Mouse (Mus musculus): ENCODE data around the gene Pip4k2c. TPM values are rescaled to one million over a fixed set of nuclear protein-coding genes. Genes with fewer than 3 reads are reported as not detected.

The Pip4k2c gene
- 84.7 TPM for polyA plus RNA-seq (2015; fragmentation: Illumina TruSeq; extraction: RNeasy Lipid Tissue Mini Kit (QIAGEN cat#74804); ENCODE audit: low read depth, low replicate concordance)

GRCm38 (mm10) chr10:127211414-127211854 is at the start of gene Pip4k2c:
Gene Pip4k2c, minus strand, starts transcription at chr10:127211585.

GRCm38 (mm10) chr10:127195328-127196129 is 15.9 kb downstream of the Pip4k2c start, which contains the start of gene Dtx3:
Gene Dtx3, minus strand, starts transcription at chr10:127195728.

GRCm38 (mm10) chr10:127189651-127190381 is 21.6 kb downstream of the Pip4k2c start, which contains the start of gene Arhgef25:
Gene Arhgef25, minus strand, starts transcription at chr10:127190083.

GRCm38 (mm10) chr10:127179871-127180694 is 31.3 kb downstream of the Pip4k2c start, which contains the start of gene Slc26a10:
Gene Slc26a10, minus strand, starts transcription at chr10:127180645.

GRCm38 (mm10) chr10:127164631-127165353 is 46.6 kb downstream of the Pip4k2c start, which contains the start of gene B4galnt1:
Gene B4galnt1, plus strand, starts transcription at chr10:127165225.

Other genes with a start within 250 kb of the Pip4k2c start
- gene Ctdsp2, start 232.9 kb downstream of the Pip4k2c start, polyA plus RNA-seq (2015; fragmentation: Illumina TruSeq; extraction: RNeasy Lipid Tissue Mini Kit (QIAGEN cat#74804); ENCODE audit: low read depth, low replicate concordance), result 50.5 TPM
- 0.52 TPM for gene Avil, start 210.9 kb downstream of the Pip4k2c start, polyA plus RNA-seq (2015; fragmentation: Illumina TruSeq; extraction: RNeasy Lipid Tissue Mini Kit (QIAGEN cat#74804); ENCODE audit: low read depth, low replicate concordance)
- 28.8 TPM for gene Tsfm, start 180.7 kb downstream of the Pip4k2c start, polyA plus RNA-seq (2015; fragmentation: Illumina TruSeq; extraction: RNeasy Lipid Tissue Mini Kit (QIAGEN cat#74804); ENCODE audit: low read depth, low replicate concordance)
- 12.4 TPM for gene Mettl1, start 170.2 kb downstream of the Pip4k2c start, polyA plus RNA-seq (2015; fragmentation: Illumina TruSeq; extraction: RNeasy Lipid Tissue Mini Kit (QIAGEN cat#74804); ENCODE audit: low read depth, low replicate concordance)
- gene Eef1akmt3, start 170.1 kb downstream of the Pip4k2c start, polyA plus RNA-seq (2015; fragmentation: Illumina TruSeq; extraction: RNeasy Lipid Tissue Mini Kit (QIAGEN cat#74804); ENCODE audit: low read depth, low replicate concordance), result not detected
- gene Cyp27b1, start 163.3 kb downstream of the Pip4k2c start, polyA plus RNA-seq (2015; fragmentation: Illumina TruSeq; extraction: RNeasy Lipid Tissue Mini Kit (QIAGEN cat#74804); ENCODE audit: low read depth, low replicate concordance), result 0.46 TPM
- 12.9 TPM for gene March9, start 151.4 kb downstream of the Pip4k2c start, polyA plus RNA-seq (2015; fragmentation: Illumina TruSeq; extraction: RNeasy Lipid Tissue Mini Kit (QIAGEN cat#74804); ENCODE audit: low read depth, low replicate concordance)
- 117 TPM for gene Cdk4, start 148.1 kb downstream of the Pip4k2c start, polyA plus RNA-seq (2015; fragmentation: Illumina TruSeq; extraction: RNeasy Lipid Tissue Mini Kit (QIAGEN cat#74804); ENCODE audit: low read depth, low replicate concordance)
- 99.1 TPM for gene Tspan31, start 141.3 kb downstream of the Pip4k2c start, polyA plus RNA-seq (2015; fragmentation: Illumina TruSeq; extraction: RNeasy Lipid Tissue Mini Kit (QIAGEN cat#74804); ENCODE audit: low read depth, low replicate concordance)
- 315 TPM for gene Agap2, start 136.3 kb downstream of the Pip4k2c start, polyA plus RNA-seq (2015; fragmentation: Illumina TruSeq; extraction: RNeasy Lipid Tissue Mini Kit (QIAGEN cat#74804); ENCODE audit: low read depth, low replicate concordance)
- 108 TPM for gene Os9, start 90.5 kb downstream of the Pip4k2c start, polyA plus RNA-seq (2015; fragmentation: Illumina TruSeq; extraction: RNeasy Lipid Tissue Mini Kit (QIAGEN cat#74804); ENCODE audit: low read depth, low replicate concordance)
- gene B4galnt1, start 46.4 kb downstream of the Pip4k2c start, polyA plus RNA-seq (2015; fragmentation: Illumina TruSeq; extraction: RNeasy Lipid Tissue Mini Kit (QIAGEN cat#74804); ENCODE audit: low read depth, low replicate concordance), result 103 TPM
- 5.2 TPM for gene Slc26a10, start 30.9 kb downstream of the Pip4k2c start, polyA plus RNA-seq (2015; fragmentation: Illumina TruSeq; extraction: RNeasy Lipid Tissue Mini Kit (QIAGEN cat#74804); ENCODE audit: low read depth, low replicate concordance)
- gene Arhgef25, start 21.5 kb downstream of the Pip4k2c start, polyA plus RNA-seq (2015; fragmentation: Illumina TruSeq; extraction: RNeasy Lipid Tissue Mini Kit (QIAGEN cat#74804); ENCODE audit: low read depth, low replicate concordance), result 181 TPM
- gene Dtx3, start 15.9 kb downstream of the Pip4k2c start, polyA plus RNA-seq (2015; fragmentation: Illumina TruSeq; extraction: RNeasy Lipid Tissue Mini Kit (QIAGEN cat#74804); ENCODE audit: low read depth, low replicate concordance), result 238 TPM
- gene Kif5a, start 51.8 kb upstream of the Pip4k2c start, polyA plus RNA-seq (2015; fragmentation: Illumina TruSeq; extraction: RNeasy Lipid Tissue Mini Kit (QIAGEN cat#74804); ENCODE audit: low read depth, low replicate concordance), result 1,243 TPM
- gene Dctn2, start 54.8 kb upstream of the Pip4k2c start, polyA plus RNA-seq (2015; fragmentation: Illumina TruSeq; extraction: RNeasy Lipid Tissue Mini Kit (QIAGEN cat#74804); ENCODE audit: low read depth, low replicate concordance), result 329 TPM
- 25.4 TPM for gene Mbd6, start 77.4 kb upstream of the Pip4k2c start, polyA plus RNA-seq (2015; fragmentation: Illumina TruSeq; extraction: RNeasy Lipid Tissue Mini Kit (QIAGEN cat#74804); ENCODE audit: low read depth, low replicate concordance)
- gene Mars, start 100.2 kb upstream of the Pip4k2c start, polyA plus RNA-seq (2015; fragmentation: Illumina TruSeq; extraction: RNeasy Lipid Tissue Mini Kit (QIAGEN cat#74804); ENCODE audit: low read depth, low replicate concordance), result 67.4 TPM
- gene Arhgap9, start 110.4 kb upstream of the Pip4k2c start, polyA plus RNA-seq (2015; fragmentation: Illumina TruSeq; extraction: RNeasy Lipid Tissue Mini Kit (QIAGEN cat#74804); ENCODE audit: low read depth, low replicate concordance), result 1.1 TPM
- gene Gli1, start 130.4 kb upstream of the Pip4k2c start, polyA plus RNA-seq (2015; fragmentation: Illumina TruSeq; extraction: RNeasy Lipid Tissue Mini Kit (QIAGEN cat#74804); ENCODE audit: low read depth, low replicate concordance), result 1.8 TPM
- 0.13 TPM for gene Inhbe, start 142.8 kb upstream of the Pip4k2c start, polyA plus RNA-seq (2015; fragmentation: Illumina TruSeq; extraction: RNeasy Lipid Tissue Mini Kit (QIAGEN cat#74804); ENCODE audit: low read depth, low replicate concordance)
- gene Inhbc, start 158.8 kb upstream of the Pip4k2c start, polyA plus RNA-seq (2015; fragmentation: Illumina TruSeq; extraction: RNeasy Lipid Tissue Mini Kit (QIAGEN cat#74804); ENCODE audit: low read depth, low replicate concordance), result not detected
- 195 TPM for gene R3hdm2, start 168.7 kb upstream of the Pip4k2c start, polyA plus RNA-seq (2015; fragmentation: Illumina TruSeq; extraction: RNeasy Lipid Tissue Mini Kit (QIAGEN cat#74804); ENCODE audit: low read depth, low replicate concordance)